In genomic region chr8:117262685-117263084, GRCm38 (mm10) we compare ENCODE assay signal across 16 mouse cellular contexts. TPM values are rescaled to one million over a fixed set of nuclear protein-coding genes. Genes with fewer than 3 reads are reported as not detected.
DNase-seq lines count a peak whose midpoint lies in the region; ATAC-seq and TF ChIP-seq lines count a peak whose summit lies in the region.
"Had no signal": no experiment of that assay in that cellular context is flagged by ENCODE, and none has a peak within 500 bp of the region (broad histone marks: within the 10 kb centered on the region; RNA-seq: fewer than 3 reads in every experiment).

No protein-coding gene starts in this region.

- no peaks in the 10 kb centered on the region for H3K36me3 ChIP-seq in midbrain, embryonic 14.5 days (ENCODE audit: control insufficient read depth, insufficient read depth, low read length)
- H3K36me3 ChIP-seq in midbrain, postnatal 0 days (ENCODE audit: insufficient read depth, low read length), result no peaks in the 10 kb centered on the region
- H3K36me3 ChIP-seq in liver, embryonic 14.5 days (replicated peaks; ENCODE audit: control insufficient read depth, insufficient read depth, low read depth), result no peaks in the 10 kb centered on the region
- H3K36me3 ChIP-seq in limb, embryonic 10.5 days, result no peaks in the 10 kb centered on the region

- intact Hi-C loops in left cerebral cortex, postnatal 25 days (cut with DNase I), result no loop called here

- 77% methylated on average over 8 of the region's 8 CpGs for WGBS in midbrain, embryonic 14.5 days
- 63% methylated on average over 8 of the region's 8 CpGs for WGBS in midbrain, postnatal 0 days
- WGBS in liver, embryonic 14.5 days (ENCODE audit: insufficient replicate concordance), result 21% methylated on average over 8 of the region's 8 CpGs
- 74% methylated on average over 8 of the region's 8 CpGs for WGBS in limb, embryonic 10.5 days

- H3K27me3 ChIP-seq in midbrain, embryonic 14.5 days (ENCODE audit: control insufficient read depth, insufficient read depth, low read length), result no peaks in the 10 kb centered on the region
- H3K27me3 ChIP-seq in midbrain, postnatal 0 days (ENCODE audit: insufficient read depth, low read length), result no peaks in the 10 kb centered on the region
- no peaks in the 10 kb centered on the region for H3K27me3 ChIP-seq in liver, embryonic 14.5 days (ENCODE audit: control insufficient read depth, insufficient read depth, low read length)
- no peaks in the 10 kb centered on the region for H3K27me3 ChIP-seq in limb, embryonic 10.5 days (ENCODE audit: low read depth, poor library complexity, severe bottlenecking)

- H3K4me1 ChIP-seq in midbrain, embryonic 14.5 days (ENCODE audit: control insufficient read depth, insufficient read depth, low read length), result peaks cover 37% of the 10 kb centered on the region
- H3K4me1 ChIP-seq in midbrain, postnatal 0 days (ENCODE audit: insufficient read depth, low read length), result peaks cover 17% of the 10 kb centered on the region
- peaks cover 32 to 50% of the 10 kb centered on the region in 2 experiments for H3K4me1 ChIP-seq in liver, embryonic 14.5 days (replicated peaks; ENCODE audit: control insufficient read depth in 2 of 2, insufficient read depth in 2 of 2, low read length in 1 of 2)
- peaks cover 61% of the 10 kb centered on the region for H3K4me1 ChIP-seq in limb, embryonic 10.5 days

- H3K4me3 ChIP-seq in midbrain, embryonic 14.5 days (replicated peaks; ENCODE audit: low read depth, low read length), result no peak overlapping the region
- no peak overlapping the region for H3K4me3 ChIP-seq in midbrain, postnatal 0 days (ENCODE audit: low read depth, low read length)
- no peak overlapping the region for H3K4me3 ChIP-seq in liver, embryonic 14.5 days (ENCODE audit: insufficient read depth in 1 of 2, low read depth in 2 of 2, low read length in 2 of 2)
- no peak overlapping the region for H3K4me3 ChIP-seq in limb, embryonic 10.5 days
- H3K4me3 ChIP-seq: embryonic facial prominence, embryonic 10.5 days; heart, adult 2 months; layer of hippocampus, adult 2 months had no signal

- ATAC-seq in midbrain, embryonic 14.5 days (ENCODE audit: low FRiP score, low TSS enrichment), result no peak
- no peak for ATAC-seq in midbrain, postnatal 0 days (ENCODE audit: low FRiP score)
- no peak for ATAC-seq in liver, embryonic 14.5 days (ENCODE audit: insufficient read depth)

- TF ChIP-seq CTCF in midbrain, postnatal 0 days (IDR thresholded peaks at IDR 0.05), result no peak
- no peak for TF ChIP-seq CTCF in liver, embryonic 14.5 days (IDR thresholded peaks at IDR 0.05; ENCODE audit: low read depth)

- peak overlapping the region; percentile 17; the same call in 1 of the 2 replicates for H3K4me2 ChIP-seq in midbrain, embryonic 14.5 days (ENCODE audit: low read length)
- no peak overlapping the region for H3K4me2 ChIP-seq in midbrain, postnatal 0 days (ENCODE audit: low read depth, low read length, poor library complexity, severe bottlenecking)
- peak overlapping the region; percentile 37 for H3K4me2 ChIP-seq in liver, embryonic 14.5 days (ENCODE audit: low read depth)

- no peak overlapping the region for H3K27ac ChIP-seq in midbrain, embryonic 14.5 days (replicated peaks; ENCODE audit: low read depth, low read length)
- no peak overlapping the region for H3K27ac ChIP-seq in midbrain, postnatal 0 days (ENCODE audit: low read depth, low read length)
- no peak overlapping the region; the same call in 1 of the 2 replicates for H3K27ac ChIP-seq in liver, embryonic 14.5 days
- H3K27ac ChIP-seq in limb, embryonic 10.5 days, result no peak overlapping the region
- H3K27ac ChIP-seq: embryonic facial prominence, embryonic 10.5 days; heart, adult 2 months; layer of hippocampus, adult 2 months had no signal

- no peak overlapping the region for H3K9ac ChIP-seq in midbrain, embryonic 14.5 days (replicated peaks; ENCODE audit: low read length)
- H3K9ac ChIP-seq in midbrain, postnatal 0 days (replicated peaks; ENCODE audit: low read length, poor library complexity, severe bottlenecking), result no peak overlapping the region
- H3K9ac ChIP-seq in liver, embryonic 14.5 days (replicated peaks), result no peak overlapping the region; the same call in 1 of the 2 replicates

- DNase-seq in midbrain, embryonic 14.5 days, result no peak
- no peak for DNase-seq in midbrain, postnatal 0 days (ENCODE audit: low spot score)
- DNase-seq in c-Kit-positive CD71-positive TER-119-negative erythroid progenitor cells, embryonic 14.5 days (ENCODE audit: low read depth), result peak; percentile 44
- no peak for DNase-seq in liver, embryonic 14.5 days (ENCODE audit: low read depth in 3 of 3, low spot score in 3 of 3)
- DNase-seq in thymus, postnatal 36 days, result no peak
- no peak for DNase-seq in left cerebral cortex, postnatal 25 days (ENCODE audit: low spot score in 2 of 2)
- no peak for DNase-seq in limb, embryonic 10.5 days (ENCODE audit: low spot score)
- DNase-seq: adrenal gland, postnatal 36 days; cerebellum, adult 18-20 months; heart, adult 2 months; heart, postnatal 14 days; kidney, adult 18-20 months; right cerebral cortex, postnatal 14 days; thymus, postnatal 4 days had no signal

- TF ChIP-seq EP300 in liver, embryonic 14.5 days (IDR thresholded peaks at IDR 0.05; ENCODE audit: low read depth), result no peak

- no peaks in the 10 kb centered on the region for H3K9me3 ChIP-seq in midbrain, embryonic 14.5 days (ENCODE audit: control insufficient read depth, low read length)
- no peaks in the 10 kb centered on the region for H3K9me3 ChIP-seq in midbrain, postnatal 0 days (ENCODE audit: low read length)
- H3K9me3 ChIP-seq in liver, embryonic 14.5 days (ENCODE audit: control insufficient read depth, low read length), result no peaks in the 10 kb centered on the region
- no peaks in the 10 kb centered on the region for H3K9me3 ChIP-seq in limb, embryonic 10.5 days (replicated peaks)
- H3K9me3 ChIP-seq: embryonic facial prominence, embryonic 10.5 days had no signal

RNA-seq across cellular contexts. Expression of gene Cmip, which starts 5.8 kb away (rescaled TPM):
- 106 and 128 TPM in 2 replicates for polyA plus RNA-seq in midbrain, embryonic 14.5 days (2014; fragmentation: Nextera tagmentation; extraction: Ambion mirVana)
- total RNA-seq in midbrain, postnatal 0 days (2014; rRNA removed), result 266 and 287 TPM in 2 replicates
- 197 and 212 TPM in 2 replicates for polyA plus RNA-seq in midbrain, postnatal 0 days (2015; fragmentation: Nextera tagmentation; extraction: Ambion mirVana)
- 9.8 and 10.4 TPM in 2 replicates for polyA plus RNA-seq in liver, embryonic 14.5 days (2012; rRNA removed)
- 6.7 and 10.6 TPM in 2 replicates for polyA plus RNA-seq in liver, embryonic 14.5 days (2014; fragmentation: Nextera tagmentation; extraction: Ambion mirVana)
- 100 to 1,000 TPM; 325 to 362 TPM for total RNA-seq in left cerebral cortex, postnatal 25 days (2021)
- 7.6 and 8.2 TPM in 2 replicates for polyA plus RNA-seq in limb, embryonic 10.5 days (2016; fragmentation: Nextera tagmentation; extraction: Ambion mirVana)
